Mouse (Mus musculus) heart, postnatal 14 days (tissue): ENCODE measurements at regions not wholly inside any gene's neighbourhood (a gene's known extent, or its start where the extent isn't known, plus 50 kb on each side); places are given as distances from the start of the nearest gene placed in this dataset.

Source experiments
- DNase-seq, 2 experiments: peaks; one replicate each; pipeline ENCODE4 v3.0.0; 2021 to 2022
- intact Hi-C: fragments of 180-260 bp; cut with DNase I; formaldehyde crosslinking; loops from one replicate; pipeline ENCODE4 v1.15.1; 2025

DNA sequence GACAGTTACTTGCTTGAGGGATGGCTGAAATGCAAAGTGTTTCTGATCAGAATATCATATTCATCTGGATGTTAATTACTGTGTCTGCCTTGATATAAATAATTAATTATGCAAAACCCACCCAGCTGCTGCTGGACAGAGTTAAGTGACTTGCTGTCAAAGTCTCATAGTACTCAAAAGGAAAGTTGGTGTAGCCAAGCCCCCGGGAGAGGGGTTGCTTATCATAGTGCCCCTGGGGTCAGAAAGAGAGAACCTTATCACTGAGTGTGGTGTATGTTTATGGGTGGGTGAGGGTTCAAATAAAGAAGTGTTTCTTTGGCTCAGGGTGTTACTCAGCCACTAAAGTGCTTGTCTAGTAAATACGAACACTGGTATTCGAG lies 211.6 kb downstream of the Cmpk2 start:
- DNase-seq: no peak
- intact Hi-C loops: no loop called here

DNA sequence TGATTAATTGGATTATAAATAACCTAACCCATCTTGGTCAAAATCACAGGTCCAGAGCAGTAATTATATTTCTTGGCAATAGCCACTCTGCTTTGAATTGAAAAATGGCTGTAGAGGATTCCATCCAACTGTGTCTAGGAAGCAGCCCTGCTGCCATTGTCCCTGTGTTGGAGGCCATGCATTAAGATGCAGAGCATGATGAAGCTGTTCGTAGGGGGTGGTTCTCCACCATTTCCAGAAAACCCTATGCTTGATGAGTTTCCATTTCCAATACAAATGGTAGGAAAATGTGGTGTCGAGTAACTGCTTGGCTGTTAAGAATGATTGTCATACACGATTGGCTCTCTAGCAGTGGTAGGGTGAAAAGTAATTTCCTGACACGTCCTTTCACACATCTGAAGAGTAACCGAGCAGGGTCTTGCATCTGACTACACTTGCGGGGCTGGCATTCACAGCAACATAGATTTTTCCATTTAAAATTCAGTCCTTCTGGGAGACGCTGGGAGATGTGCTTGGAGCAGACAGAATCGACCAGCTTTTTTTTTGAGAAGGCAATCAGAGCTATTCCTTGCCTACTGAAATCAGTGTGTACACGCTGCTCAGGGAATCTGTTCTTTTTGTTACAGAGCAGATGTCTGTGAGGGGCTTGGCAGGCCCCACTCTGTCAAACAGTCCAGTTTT lies 211.0 kb downstream of the Cmpk2 start:
- intact Hi-C loops: no loop called here
- no peak for DNase-seq

DNA sequence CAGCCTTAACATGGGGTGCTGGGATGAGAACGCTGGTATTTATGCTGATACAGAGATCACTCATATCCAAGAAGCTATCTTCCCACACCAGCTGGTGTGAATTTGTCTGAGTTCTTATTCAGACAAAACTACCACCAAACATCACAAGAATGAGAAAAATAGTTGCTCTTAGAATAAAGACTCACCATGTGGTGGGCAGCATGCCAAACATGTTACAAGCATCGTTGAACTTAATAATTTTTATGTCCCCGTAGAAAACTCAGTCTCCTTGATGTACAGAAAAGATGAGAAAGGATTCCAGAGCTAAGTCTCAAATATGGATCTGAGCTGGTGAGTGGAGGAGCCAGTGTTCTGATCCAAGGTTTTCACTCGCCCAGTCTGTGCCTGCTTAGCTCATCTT lies 196.5 kb downstream of the Cmpk2 start:
- intact Hi-C loops: no loop called here

DNA sequence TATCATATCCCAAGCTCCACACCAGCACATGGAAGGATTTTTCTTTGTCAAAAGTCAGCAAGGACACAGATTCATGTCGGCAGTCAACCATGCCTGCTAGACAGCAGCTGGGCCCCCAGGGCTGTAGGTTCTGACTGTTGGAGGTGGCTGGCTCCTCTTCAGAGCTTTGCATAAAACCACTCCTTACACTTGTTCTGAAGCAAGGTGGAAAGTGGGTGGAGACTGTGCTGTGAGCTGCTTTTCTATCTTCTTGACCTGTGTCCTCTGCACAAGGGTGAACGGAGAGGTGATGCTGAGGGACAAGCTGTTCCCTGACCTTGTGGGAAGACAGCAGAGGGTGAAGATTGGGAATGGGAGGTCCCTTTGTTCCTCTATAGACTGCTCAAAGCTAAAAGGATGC lies 185.2 kb downstream of the Cmpk2 start:
- DNase-seq: no peak
- intact Hi-C loops: no loop called here

More for the DNA sequence above, 196.5 kb downstream of the Cmpk2 start:
- no peak for DNase-seq

DNA sequence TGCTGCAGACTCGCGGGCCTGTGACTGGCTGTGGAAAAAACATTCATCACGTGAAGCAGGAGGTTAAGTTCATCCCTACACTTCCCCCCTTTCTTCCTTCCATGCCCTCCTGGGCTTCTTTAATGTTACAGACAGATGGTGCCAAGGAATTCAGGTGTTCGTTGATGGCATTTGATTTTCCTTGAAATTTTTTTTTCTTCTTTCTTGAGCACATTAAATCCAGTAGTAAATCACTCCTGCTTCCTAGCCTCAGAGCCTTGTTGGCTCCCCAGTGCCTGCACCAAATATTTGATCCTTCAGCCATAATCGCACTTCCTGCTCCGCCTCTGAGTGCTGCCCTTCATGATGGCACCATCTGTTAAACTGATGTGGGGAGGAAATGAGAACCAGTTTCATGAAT lies 184.8 kb downstream of the Cmpk2 start:
- intact Hi-C loops: no loop called here

DNA sequence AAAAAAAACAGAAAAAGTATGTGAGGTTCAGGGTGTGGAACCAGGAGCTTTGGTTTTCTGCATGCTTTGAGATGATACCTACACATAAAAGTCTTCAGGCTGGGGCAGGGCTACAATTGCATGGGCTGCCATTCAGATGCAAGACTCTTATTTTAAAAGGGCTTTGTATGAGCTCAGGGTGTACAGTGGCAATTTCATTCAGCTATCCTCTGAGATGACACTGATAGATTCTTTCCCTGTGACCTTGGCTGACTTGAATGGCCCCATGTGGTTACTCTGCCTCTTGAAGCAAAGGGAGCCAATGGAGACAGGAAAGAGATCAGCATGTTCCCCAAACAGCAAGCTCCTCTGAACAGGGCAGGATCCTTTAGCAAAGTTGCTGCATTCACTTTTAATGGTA lies 177.1 kb downstream of the Cmpk2 start:
- intact Hi-C loops: no loop called here
- DNase-seq: no peak

More for the DNA sequence above, 184.8 kb downstream of the Cmpk2 start:
- no peak for DNase-seq

DNA sequence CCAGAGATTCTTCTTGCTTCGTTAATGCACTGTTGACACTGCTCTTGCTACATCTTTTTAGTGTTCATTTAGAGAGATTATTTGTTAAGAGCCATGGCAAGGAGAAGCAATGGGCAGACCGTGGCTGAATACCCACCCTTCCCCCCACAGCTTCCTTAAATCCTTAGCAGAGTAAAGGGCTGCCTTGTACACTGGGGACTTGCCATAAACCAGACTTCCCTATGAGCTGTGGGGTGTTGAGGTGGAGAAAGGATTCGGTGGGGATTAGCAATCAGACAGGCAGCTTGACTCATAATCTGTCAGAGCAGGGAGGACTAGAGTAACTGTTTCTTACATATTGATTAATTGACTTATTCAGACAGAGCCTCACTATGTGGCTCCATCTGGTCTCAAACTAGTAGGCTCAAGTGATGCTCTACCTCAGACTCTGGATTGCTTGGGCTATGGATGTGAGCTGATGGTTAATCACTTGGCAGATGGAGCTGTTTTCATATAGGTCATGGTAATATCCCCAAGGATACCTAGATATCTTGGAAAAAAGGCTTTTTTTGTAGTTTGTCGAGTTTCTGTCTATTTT lies 166.7 kb downstream of the Cmpk2 start:
- no peak for DNase-seq
- intact Hi-C loops: no loop called here

DNA sequence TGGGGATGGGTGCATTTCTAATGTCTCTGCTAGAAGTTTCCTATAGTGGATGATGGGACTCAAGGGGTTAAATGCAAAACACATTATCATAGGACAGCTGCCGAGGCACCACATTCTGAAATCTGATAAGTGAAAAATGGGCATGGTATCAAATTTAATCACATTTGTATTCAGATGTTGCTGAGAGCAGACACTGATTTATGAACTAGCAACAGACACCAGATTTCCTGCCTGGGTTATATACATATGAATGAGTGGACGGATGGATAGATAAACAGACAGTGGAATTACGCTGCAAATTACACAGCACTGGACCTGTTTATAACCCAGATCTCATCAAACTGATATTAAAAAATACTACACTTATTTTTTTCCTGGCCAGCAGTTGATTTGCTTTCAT lies 166.2 kb downstream of the Cmpk2 start:
- intact Hi-C loops: no loop called here
- DNase-seq: no peak

DNA sequence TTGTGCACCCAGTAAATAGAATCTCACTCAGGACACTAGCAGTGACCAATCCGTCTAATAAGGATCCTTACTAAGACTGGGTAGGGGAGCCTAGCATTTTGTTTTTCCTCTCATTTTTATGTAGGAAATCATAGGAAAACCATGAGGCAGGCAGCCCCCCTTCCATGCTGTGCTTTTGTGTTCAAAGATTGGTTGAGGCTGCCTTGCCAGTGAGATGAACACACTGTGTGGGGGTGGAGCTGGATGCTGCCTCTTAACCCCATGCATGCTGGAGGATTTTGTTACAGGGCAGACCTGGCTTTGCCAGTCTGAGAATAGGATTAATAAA lies 162.8 kb downstream of the Cmpk2 start:
- intact Hi-C loops: no loop called here
- no peak for DNase-seq

DNA sequence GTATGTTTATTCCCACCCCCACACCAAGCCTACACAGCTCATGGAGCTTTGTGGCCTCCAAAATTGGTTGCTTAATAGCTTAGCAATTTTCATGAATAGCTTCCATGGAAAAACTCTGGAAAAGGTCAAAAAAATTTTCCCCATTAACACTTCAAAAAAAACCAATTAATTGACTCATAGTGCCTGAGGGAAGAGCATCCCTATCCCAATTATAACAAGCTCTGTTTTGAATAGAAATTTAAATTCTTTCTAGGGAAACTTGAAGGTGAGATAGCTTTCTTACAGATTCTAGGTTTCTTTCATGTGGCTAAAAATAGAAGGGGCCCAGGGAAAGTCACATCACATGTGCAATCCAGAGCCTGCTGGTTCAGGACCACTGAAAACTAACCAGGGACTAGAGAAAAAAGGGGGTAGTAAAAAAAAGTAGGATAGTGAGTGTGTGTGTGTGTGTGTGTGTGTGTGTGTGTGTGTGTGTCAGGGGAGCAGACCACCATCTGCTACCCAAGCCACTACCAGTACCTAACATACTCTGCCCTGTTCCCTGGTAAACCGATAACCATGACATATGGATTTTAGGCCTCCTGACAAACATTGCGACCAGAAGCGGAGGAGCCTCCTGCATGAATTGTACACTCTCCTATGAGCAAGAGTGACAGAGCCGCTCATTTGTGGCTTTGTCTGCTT lies 162.2 kb downstream of the Cmpk2 start:
- DNase-seq: no peak
- intact Hi-C loops: no loop called here

DNA sequence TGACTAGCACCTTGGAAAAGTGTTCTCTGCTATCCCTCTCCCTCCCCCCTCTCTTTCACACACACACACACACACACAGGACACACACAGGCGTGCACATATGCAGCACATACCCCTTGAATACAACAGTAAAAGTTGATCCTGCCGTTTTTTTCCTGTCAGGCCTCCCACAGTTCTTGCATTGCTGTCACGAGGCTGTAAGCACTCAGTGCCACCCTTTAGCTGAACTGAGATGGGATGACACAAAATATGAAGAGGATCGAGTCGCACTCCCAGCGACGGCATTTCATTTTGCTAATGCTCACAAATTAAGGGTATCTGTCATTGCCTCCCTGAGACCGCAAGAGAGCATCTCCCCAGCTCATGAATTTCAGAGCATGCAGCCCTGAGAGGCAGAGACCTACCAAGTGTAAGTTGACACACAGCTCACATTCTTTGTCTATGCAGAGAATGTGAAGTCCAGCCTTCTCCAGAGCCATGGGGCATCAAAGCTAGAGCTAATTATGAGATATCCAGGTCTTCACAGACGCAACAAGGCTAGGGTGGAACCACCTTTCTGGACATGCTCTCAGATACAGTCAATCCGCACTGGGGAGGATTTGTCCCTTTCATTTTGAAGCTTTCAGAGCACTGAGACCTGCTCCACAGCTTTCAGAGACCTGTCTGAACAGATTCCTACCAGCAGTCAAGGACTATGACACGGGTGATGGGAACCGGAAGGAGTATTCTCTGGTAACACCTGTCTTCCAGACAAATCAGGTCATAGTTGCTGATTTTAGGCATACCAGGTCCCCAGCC lies 152.3 kb downstream of the Cmpk2 start:
- DNase-seq: no peak
- intact Hi-C loops: no loop called here

DNA sequence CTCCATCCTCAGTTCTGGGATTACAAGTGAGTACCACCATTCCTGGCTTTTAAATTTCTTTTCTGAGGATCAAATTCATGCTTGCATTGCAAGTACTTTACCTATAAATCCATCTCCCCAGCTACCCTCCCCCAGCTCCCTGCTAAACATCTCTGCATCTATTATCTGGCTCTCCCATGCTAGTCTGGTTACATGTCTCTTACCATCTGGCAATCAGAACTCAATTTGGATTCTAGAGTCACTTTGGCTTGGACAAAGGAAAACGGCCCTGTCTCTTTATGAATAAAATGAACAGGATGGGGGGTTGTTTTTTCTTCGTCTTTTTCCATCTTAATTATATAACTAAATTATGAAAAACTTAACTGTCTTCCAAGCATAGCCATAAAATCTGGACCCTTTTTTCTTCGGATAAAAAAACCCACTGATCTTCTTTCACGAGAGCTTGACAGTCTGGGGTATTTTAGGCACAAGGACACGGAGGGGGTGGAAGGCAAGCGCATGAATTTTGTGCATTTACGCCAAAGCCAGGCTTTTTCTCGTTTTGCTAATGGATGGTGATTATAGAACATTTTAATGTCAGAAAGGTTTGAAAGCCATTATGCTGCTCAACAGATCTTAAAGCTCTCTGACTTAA lies 151.6 kb downstream of the Cmpk2 start:
- intact Hi-C loops: no loop called here
- DNase-seq: no peak

DNA sequence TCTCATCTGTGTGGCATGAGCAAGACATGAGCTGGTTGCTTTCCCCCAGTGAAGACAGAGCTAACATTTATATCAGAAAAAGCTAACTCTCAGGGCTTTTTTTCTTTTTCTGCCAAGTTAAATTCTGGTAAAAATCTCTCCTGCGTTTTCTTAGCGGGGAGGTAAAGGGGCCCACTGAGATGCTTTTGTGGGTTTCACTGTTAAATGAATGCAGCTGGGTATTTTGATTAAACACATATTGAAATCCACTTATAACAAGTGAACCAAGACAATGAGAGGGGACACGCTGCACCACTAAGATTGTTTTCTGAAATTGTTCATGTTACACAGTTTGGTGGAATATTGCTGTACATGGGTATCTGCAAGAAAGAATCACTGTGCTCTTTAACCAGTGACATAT lies 149.0 kb downstream of the Cmpk2 start:
- intact Hi-C loops: no loop called here
- no peak for DNase-seq

DNA sequence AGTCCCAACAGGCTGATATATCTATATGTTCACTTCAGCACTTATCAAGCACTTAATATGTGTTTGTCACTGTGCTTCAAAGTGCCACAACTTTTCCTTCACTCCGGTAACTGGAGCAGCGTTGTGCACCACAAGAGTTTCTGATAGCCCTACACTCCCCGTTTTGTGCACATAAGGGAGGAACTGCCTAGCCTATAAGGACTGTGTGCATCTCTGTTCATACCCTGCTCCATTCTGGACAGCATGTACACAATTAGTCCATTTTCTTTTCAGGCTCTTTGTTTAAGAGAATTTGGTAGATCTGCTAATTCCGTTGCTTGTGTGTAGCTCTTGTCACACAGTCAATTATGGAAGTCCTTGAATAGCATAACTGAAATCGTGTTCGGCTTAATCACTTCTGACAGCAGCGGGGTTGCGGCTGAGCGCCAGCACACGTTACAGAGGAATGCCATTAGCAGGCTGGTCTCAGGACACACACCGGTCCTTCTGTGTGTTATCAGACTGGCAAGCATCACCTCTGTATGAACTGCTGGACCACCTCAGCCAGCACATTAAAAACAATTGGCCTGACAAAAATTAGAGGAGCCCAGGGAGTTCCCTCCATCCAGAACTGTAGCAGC lies 144.2 kb downstream of the Cmpk2 start:
- no peak for DNase-seq
- intact Hi-C loops: no loop called here

DNA sequence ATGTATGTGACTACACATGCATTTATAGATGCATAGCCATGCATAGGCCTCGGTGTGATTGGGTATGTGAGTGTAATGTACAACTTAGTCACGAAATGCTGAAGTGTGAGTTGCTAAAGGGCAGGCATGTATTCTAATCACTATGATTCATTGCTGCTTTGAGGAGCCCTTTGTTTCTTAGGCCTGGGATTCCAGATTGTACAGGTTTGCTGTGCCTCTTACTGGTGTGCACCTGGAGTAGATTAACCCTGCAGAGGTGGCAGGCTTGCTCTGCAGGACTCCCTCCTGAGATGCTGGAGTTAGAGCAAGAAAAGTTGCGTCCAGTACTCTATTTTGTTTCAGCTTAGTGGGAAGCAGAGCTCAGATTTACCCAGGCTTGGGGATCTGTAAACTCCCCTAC lies 141.1 kb downstream of the Cmpk2 start:
- intact Hi-C loops: no loop called here
- DNase-seq: no peak

DNA sequence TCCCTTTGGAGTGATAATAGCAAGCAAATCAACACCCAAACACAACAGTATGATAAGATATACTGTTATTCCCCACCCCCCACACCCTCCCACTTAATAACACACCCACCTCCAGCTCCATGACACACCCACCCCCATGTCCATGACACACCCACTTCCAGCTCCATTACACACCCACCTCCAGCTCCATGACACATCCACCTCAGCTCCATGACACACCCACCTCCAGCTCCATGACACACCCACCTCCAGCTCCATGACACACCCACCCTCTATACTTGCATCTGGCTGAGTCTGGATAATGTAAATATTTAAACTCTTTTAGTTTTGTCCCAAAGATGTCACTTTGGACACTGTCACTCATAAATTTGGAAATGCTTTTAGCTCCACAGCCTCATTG lies 129.5 kb downstream of the Cmpk2 start:
- DNase-seq: no peak
- intact Hi-C loops: no loop called here

DNA sequence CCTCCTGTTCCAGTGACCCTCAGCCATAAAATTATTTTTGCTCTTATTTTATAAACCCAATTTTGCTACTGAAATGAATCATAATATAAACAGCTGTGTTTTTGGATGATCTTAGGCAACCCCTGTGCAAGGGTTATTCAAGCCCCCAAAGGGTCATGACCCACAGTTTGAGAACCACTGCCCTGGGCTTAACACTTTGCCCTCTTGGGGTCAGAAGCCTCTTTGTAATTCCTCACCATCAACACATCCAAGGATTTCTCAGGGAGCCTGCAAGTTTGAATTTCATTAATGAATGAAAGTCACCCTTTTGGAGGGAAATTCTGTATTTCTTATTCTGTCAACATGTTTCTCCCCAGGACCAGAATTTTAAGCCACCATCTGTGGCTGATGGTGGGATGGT lies 123.1 kb downstream of the Cmpk2 start:
- intact Hi-C loops: no loop called here
- no peak for DNase-seq

DNA sequence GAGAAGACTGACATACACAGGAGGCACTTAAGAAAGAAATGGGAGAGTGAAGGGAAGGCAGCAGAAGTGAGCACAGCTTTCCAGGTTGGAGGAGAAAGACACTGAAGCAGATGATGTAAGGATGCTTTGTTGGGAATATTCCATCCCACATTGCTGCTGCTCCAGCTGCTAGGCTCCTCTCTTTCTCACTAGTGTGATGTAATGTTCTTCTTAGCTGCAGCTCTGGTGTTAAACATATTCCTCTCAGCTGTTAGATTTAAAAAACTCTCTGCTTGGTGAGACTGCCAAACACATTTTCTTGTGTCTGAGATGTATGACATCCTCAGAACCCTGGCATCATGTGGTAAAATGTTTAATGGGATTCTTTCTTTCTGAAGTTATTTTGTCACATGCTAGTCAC lies 120.1 kb downstream of the Cmpk2 start:
- DNase-seq: no peak
- intact Hi-C loops: no loop called here

DNA sequence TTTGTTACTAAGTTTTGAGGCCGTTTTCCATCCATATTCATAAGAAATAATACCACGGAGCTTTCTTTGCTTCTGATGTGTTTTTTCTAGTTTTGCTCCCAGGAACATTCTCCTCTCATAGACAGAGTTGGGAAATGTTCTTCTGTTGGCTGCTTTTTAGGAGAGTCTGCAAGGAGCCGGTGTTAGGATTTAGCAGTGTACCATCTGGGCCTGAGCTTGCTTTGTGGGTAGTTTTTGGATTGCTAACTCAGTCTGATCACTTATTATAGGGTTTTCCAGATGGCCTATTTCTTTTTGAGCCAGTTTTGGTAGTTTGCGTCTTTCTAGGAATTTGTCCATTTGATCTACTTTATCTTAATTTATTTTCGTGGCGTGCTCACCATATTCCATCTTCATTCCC lies 108.4 kb downstream of the Cmpk2 start:
- no peak for DNase-seq

DNA sequence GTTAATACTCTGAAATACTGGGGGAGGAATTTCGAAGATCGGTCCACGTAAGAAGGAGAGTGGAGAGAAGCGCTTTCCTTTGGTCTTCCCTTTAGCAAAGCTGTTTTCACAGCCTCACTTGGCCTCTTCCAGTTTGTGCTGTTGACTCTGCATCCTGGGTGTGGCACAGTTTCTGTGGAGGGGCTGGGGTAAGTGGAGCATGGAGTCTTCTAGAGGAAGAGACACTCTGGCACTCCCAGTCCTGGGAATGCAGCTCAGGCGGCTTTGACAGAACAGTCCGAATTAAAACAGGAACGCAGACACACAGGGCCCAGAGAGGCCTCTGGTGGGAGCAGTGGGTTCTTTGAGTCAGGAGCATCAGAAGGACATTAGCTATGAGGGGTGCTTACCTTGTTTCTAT lies 102.6 kb downstream of the Cmpk2 start:
- DNase-seq: no peak
- intact Hi-C loops: no loop called here

More for the DNA sequence above, 108.4 kb downstream of the Cmpk2 start:
- intact Hi-C loops: no loop called here

DNA sequence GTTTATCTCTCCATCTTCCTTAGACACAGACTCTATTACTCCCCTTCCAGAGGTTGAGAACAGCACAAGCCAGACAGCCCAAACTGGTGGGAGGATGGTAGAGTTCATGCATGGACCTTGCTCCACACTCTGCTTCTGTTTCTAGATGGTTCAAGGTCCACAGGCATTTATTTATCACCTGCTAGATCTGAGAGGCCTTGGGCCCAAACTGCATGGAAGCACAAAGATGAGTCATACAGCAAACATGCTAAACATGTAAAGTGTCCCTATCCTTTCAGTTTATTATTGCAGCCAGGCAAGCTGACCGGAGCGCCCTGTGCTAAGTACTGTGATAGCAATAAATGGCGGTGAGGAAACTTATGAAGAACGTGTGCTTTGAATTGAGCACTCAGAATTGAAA lies 98.4 kb downstream of the Cmpk2 start:
- intact Hi-C loops: no loop called here
- no peak for DNase-seq
